Mouse (Mus musculus): ENCODE data around the gene Arglu1. TPM values are rescaled to one million over a fixed set of nuclear protein-coding genes. Genes with fewer than 3 reads are reported as not detected.
A peak's percentile ranks its signal among the peaks of the same experiment; 100 is the strongest.

The Arglu1 gene
- total RNA-seq, 1 experiment from 2014 or later, result 215 TPM

- no peak for ATAC-seq (replicated peaks in 1 of 2; ENCODE audit: insufficient read depth in 1 of 2, low FRiP score in 2 of 2, low TSS enrichment in 1 of 2, low read depth in 1 of 2, poor library complexity in 2 of 2, severe bottlenecking in 2 of 2)
Observed at GRCm38 (mm10) chr8:8640264-8640588, 50.1 kb downstream of the Arglu1 start.

GRCm38 (mm10) chr8:8639569-8640263 is 50.6 kb downstream of the Arglu1 start:
- ATAC-seq (replicated peaks in 1 of 2; ENCODE audit: insufficient read depth in 1 of 2, low FRiP score in 2 of 2, low TSS enrichment in 1 of 2, low read depth in 1 of 2, poor library complexity in 2 of 2, severe bottlenecking in 2 of 2), result no peak

GRCm38 (mm10) chr8:8631394-8631793 is 58.9 kb downstream of the Arglu1 start:
- ATAC-seq (replicated peaks in 1 of 2; ENCODE audit: insufficient read depth in 1 of 2, low FRiP score in 2 of 2, low TSS enrichment in 1 of 2, low read depth in 1 of 2, poor library complexity in 2 of 2, severe bottlenecking in 2 of 2), result no peak

GRCm38 (mm10) chr8:8624017-8624416 is 66.3 kb downstream of the Arglu1 start:
- ATAC-seq (replicated peaks in 1 of 2; ENCODE audit: insufficient read depth in 1 of 2, low FRiP score in 2 of 2, low TSS enrichment in 1 of 2, low read depth in 1 of 2, poor library complexity in 2 of 2, severe bottlenecking in 2 of 2), result no peak

GRCm38 (mm10) chr8:8623486-8623885 is 66.8 kb downstream of the Arglu1 start:
- ATAC-seq (replicated peaks in 1 of 2; ENCODE audit: insufficient read depth in 1 of 2, low FRiP score in 2 of 2, low TSS enrichment in 1 of 2, low read depth in 1 of 2, poor library complexity in 2 of 2, severe bottlenecking in 2 of 2), result peak; percentile 88 to 92

GRCm38 (mm10) chr8:8622476-8622875 is 67.8 kb downstream of the Arglu1 start:
- no peak for ATAC-seq (replicated peaks in 1 of 2; ENCODE audit: insufficient read depth in 1 of 2, low FRiP score in 2 of 2, low TSS enrichment in 1 of 2, low read depth in 1 of 2, poor library complexity in 2 of 2, severe bottlenecking in 2 of 2)

GRCm38 (mm10) chr8:8622031-8622430 is 68.3 kb downstream of the Arglu1 start:
- ATAC-seq (replicated peaks in 1 of 2; ENCODE audit: insufficient read depth in 1 of 2, low FRiP score in 2 of 2, low TSS enrichment in 1 of 2, low read depth in 1 of 2, poor library complexity in 2 of 2, severe bottlenecking in 2 of 2), result no peak

- no peak for ATAC-seq (replicated peaks in 1 of 2; ENCODE audit: insufficient read depth in 1 of 2, low FRiP score in 2 of 2, low TSS enrichment in 1 of 2, low read depth in 1 of 2, poor library complexity in 2 of 2, severe bottlenecking in 2 of 2)
Observed at GRCm38 (mm10) chr8:8621236-8621917, 68.9 kb downstream of the Arglu1 start.

GRCm38 (mm10) chr8:8620536-8620935 is 69.8 kb downstream of the Arglu1 start:
- ATAC-seq (replicated peaks in 1 of 2; ENCODE audit: insufficient read depth in 1 of 2, low FRiP score in 2 of 2, low TSS enrichment in 1 of 2, low read depth in 1 of 2, poor library complexity in 2 of 2, severe bottlenecking in 2 of 2), result no peak

GRCm38 (mm10) chr8:8619221-8620194 is 70.8 kb downstream of the Arglu1 start:
- ATAC-seq (replicated peaks in 1 of 2; ENCODE audit: insufficient read depth in 1 of 2, low FRiP score in 2 of 2, low TSS enrichment in 1 of 2, low read depth in 1 of 2, poor library complexity in 2 of 2, severe bottlenecking in 2 of 2), result no peak

Other genes with a start within 250 kb of the Arglu1 start
- gene Efnb2, start 29.3 kb downstream of the Arglu1 start, total RNA-seq (2017), result 0.88 and 0.89 TPM in 2 replicates

Data from hematopoietic stem cell, adult 5-6 weeks (primary cell).